Mouse (Mus musculus) left cerebral cortex, adult 6 months (tissue): Measurements from ENCODE around the gene Gh. TPM values are rescaled to one million over a fixed set of nuclear protein-coding genes. Genes with fewer than 3 reads are reported as not detected.

Experiments used
- long read RNA-seq, 2 experiments: library from polyadenylated mRNA; unstranded; transcript quantifications; one replicate each; pipeline ENCODE4 v2.0.0; 2019 to 2020
- polyA plus RNA-seq: library from polyadenylated mRNA; unstranded; fragments of <200 nt; fragmentation: Nextera tagmentation; gene quantifications from 2 replicates; pipeline ENCODE4 v1.2.3, GENCODE M21; 2021

Gene Gh
- not detected in 2 replicates for polyA plus RNA-seq
- long read RNA-seq, experiment 1 = 0 reads
- long read RNA-seq, experiment 2 = 0 reads

GRCm38 (mm10) chr11:106301765-106302164 lies at the start of gene Gh:
Gene Gh (minus strand): TSS chr11:106301865.

GRCm38 (mm10) chr11:106314333-106314812 lies 12.7 kb upstream of the Gh start, which contains the start of gene Cd79b:
Gene Cd79b (minus strand): TSS chr11:106314762.

GRCm38 (mm10) chr11:106276454-106276853 lies 25.2 kb downstream of the Gh start, which contains the start of gene Tcam1:
Gene Tcam1 (plus strand): TSS chr11:106276672.

GRCm38 (mm10) chr11:106272644-106273310 lies 28.9 kb downstream of the Gh start, which contains the start of gene Smarcd2:
Gene Smarcd2 (minus strand): TSS chr11:106272972.

GRCm38 (mm10) chr11:106255685-106256451 lies 45.8 kb downstream of the Gh start, which contains the start of the genes Ftsj3 and Psmc5:
Gene Ftsj3 (minus strand): TSS chr11:106256079.
Gene Psmc5 (plus strand): TSS chr11:106256154.

Other genes with a start within 250 kb of the Gh start
- 5.3 and 5.8 TPM in 2 replicates for gene Taco1, start 235.8 kb downstream of the Gh start, polyA plus RNA-seq
- 1.2 and 1.7 TPM in 2 replicates for gene Map3k3, start 217.3 kb downstream of the Gh start, polyA plus RNA-seq
- gene Gm10840, start 141.0 kb downstream of the Gh start, polyA plus RNA-seq = 1.2 and 1.3 TPM in 2 replicates
- 118 and 131 TPM in 2 replicates for gene Limd2, start 141.0 kb downstream of the Gh start, polyA plus RNA-seq
- gene Strada, start 99.7 kb downstream of the Gh start, polyA plus RNA-seq = 10.1 and 14.2 TPM in 2 replicates
- 38.3 and 50.3 TPM in 2 replicates for gene Ccdc47, start 85.5 kb downstream of the Gh start, polyA plus RNA-seq
- 20.1 and 21.6 TPM in 2 replicates for gene Ddx42, start 84.9 kb downstream of the Gh start, polyA plus RNA-seq
- gene Ftsj3, start 45.8 kb downstream of the Gh start, polyA plus RNA-seq = 7.4 TPM in 2 replicates
- 497 and 551 TPM in 2 replicates for gene Psmc5, start 45.7 kb downstream of the Gh start, polyA plus RNA-seq
- gene Smarcd2, start 28.9 kb downstream of the Gh start, polyA plus RNA-seq = 1.1 and 6.7 TPM in 2 replicates
- 0.04 TPM in 1 of 2 replicates, not detected in the other for gene Tcam1, start 25.2 kb downstream of the Gh start, polyA plus RNA-seq
- gene Cd79b, start 12.9 kb upstream of the Gh start, polyA plus RNA-seq = 0.79 and 1.1 TPM in 2 replicates
- gene Scn4a, start 51.4 kb upstream of the Gh start, polyA plus RNA-seq = not detected in 2 replicates
- gene Prr29, start 63.6 kb upstream of the Gh start, polyA plus RNA-seq = 0.14 TPM in 1 of 2 replicates, not detected in the other
- gene Icam2, start 86.2 kb upstream of the Gh start, polyA plus RNA-seq = 4.0 and 5.3 TPM in 2 replicates
- 0.91 and 1.2 TPM in 2 replicates for gene Ern1, start 186.0 kb upstream of the Gh start, polyA plus RNA-seq